Mouse (Mus musculus) cerebellum, adult (tissue): ENCODE data around the gene Trim72.

Experiments
- ATAC-seq: cut with Nextera tagmentation; 2 replicates; pipeline ENCODE4 v1.9.2; 2017; ENCODE audit warnings: mild to moderate bottlenecking, moderate library complexity, mixed read lengths; ENCODE audit not compliant: insufficient number of reproducible peaks, low FRiP score, low TSS enrichment

Trim72 gene

GRCm38 (mm10) chr7:128044142-128044785 is 40.5 kb downstream of the Trim72 start:
- ATAC-seq: no peak

- no peak for ATAC-seq
Observed at GRCm38 (mm10) chr7:128045640-128046039, 41.9 kb downstream of the Trim72 start.

- ATAC-seq: no peak
Observed at GRCm38 (mm10) chr7:128048819-128049218, 45.1 kb downstream of the Trim72 start.

- ATAC-seq: no peak
Observed at GRCm38 (mm10) chr7:128049254-128049653, 45.5 kb downstream of the Trim72 start.

GRCm38 (mm10) chr7:128050739-128051138 is 47.0 kb downstream of the Trim72 start:
- ATAC-seq: no peak

- ATAC-seq: no peak
Observed at GRCm38 (mm10) chr7:128053061-128053460, 49.3 kb downstream of the Trim72 start.

GRCm38 (mm10) chr7:128056917-128057444 is 53.2 kb downstream of the Trim72 start:
- no peak for ATAC-seq

- no peak for ATAC-seq
Observed at GRCm38 (mm10) chr7:128057860-128058259, 54.1 kb downstream of the Trim72 start.

GRCm38 (mm10) chr7:128058576-128058975 is 54.8 kb downstream of the Trim72 start:
- ATAC-seq: no peak

GRCm38 (mm10) chr7:128059091-128059490 is 55.3 kb downstream of the Trim72 start:
- no peak for ATAC-seq
